Mouse (Mus musculus): Measurements from ENCODE around the gene Stk38.

GRCm38 (mm10) chr17:29044146-29044924, 36.5 kb upstream of the Stk38 start:
- TF ChIP-seq CTCF (IDR thresholded peaks at IDR 0.05; ENCODE audit: borderline replicate concordance, control insufficient read depth, extremely low read depth, insufficient read depth, low read length, poor library complexity), result no peak
- TF ChIP-seq POLR2A (IDR thresholded peaks at IDR 0.05; ENCODE audit: control insufficient read depth, extremely low read depth, insufficient read depth, low read length, poor library complexity), result no peak

Data from thymus, adult 2 months (tissue).